Mouse (Mus musculus): ENCODE data around the gene Capsl. TPM values are rescaled to one million over a fixed set of nuclear protein-coding genes. Genes with fewer than 3 reads are reported as not detected.

Capsl gene
- polyA plus RNA-seq, 1 experiment from 2014 or later: 1.5 TPM

DNA sequence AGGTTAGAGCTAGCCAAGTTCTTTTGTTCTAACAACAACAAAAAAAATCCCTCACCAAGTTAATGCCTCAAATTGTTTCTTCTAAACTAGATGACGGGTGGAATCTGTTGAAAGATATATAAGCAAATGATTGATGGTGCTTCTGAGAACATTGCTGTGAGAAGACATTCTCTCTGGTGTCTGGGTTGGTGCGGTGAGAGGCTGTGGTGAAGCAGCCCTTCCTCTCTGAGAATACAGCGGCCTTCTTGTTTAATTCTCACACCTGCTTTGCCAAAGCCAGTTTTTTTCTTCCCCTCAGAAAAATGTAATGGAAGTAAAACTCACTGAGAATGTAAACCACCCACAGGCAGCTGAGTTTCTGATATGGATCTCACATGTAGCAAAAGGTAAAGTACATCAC is 36.3 kb downstream of the Capsl start:
- Histone ChIP-seq H3K36me3 (no peaks in the 10 kb centered on the region), H3K4me1 (no peaks in the 10 kb centered on the region), H3K9me3 (no peaks in the 10 kb centered on the region), H3K4me3 (no peak overlapping the region), H3K27ac (no peak overlapping the region), H3K9ac (no peak overlapping the region), H3K27me3 (no peaks in the 10 kb centered on the region), H3K4me2 (no peak overlapping the region)
- ATAC-seq (ENCODE audit: insufficient number of reproducible peaks, insufficient read depth, low FRiP score, low TSS enrichment, low read depth): no peak
- 76% methylated on average over 3 of the region's 3 CpGs for WGBS

DNA sequence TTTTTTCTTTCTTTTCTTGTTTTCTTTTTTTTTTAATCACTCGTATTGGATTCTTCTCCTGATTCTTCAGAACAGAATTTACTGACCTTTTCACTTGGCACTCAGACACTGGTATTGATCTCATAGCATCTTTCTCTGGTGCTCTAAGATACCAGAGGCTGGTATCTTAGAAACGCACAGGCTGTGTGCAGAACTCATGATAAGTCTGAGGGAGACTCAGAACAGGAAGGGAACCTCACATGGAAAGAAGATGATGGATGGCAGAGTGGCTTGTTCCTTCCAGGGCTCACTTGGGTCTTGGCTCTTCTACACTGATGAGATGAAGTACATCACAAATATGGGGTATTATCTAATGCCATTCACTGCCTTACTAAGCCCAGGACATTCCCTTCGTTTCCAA is 36.8 kb downstream of the Capsl start:
- no peak overlapping the region for H3K9ac ChIP-seq
- ATAC-seq (ENCODE audit: insufficient number of reproducible peaks, insufficient read depth, low FRiP score, low TSS enrichment, low read depth): no peak
- H3K4me1 ChIP-seq: no peaks in the 10 kb centered on the region
- WGBS: 72% methylated on average over 3 of the region's 3 CpGs
- no peaks in the 10 kb centered on the region for H3K27me3 ChIP-seq
- H3K4me2 ChIP-seq: no peak overlapping the region
- H3K9me3 ChIP-seq: no peaks in the 10 kb centered on the region
- H3K4me3 ChIP-seq: no peak overlapping the region
- H3K36me3 ChIP-seq: no peaks in the 10 kb centered on the region
- no peak overlapping the region for H3K27ac ChIP-seq

DNA sequence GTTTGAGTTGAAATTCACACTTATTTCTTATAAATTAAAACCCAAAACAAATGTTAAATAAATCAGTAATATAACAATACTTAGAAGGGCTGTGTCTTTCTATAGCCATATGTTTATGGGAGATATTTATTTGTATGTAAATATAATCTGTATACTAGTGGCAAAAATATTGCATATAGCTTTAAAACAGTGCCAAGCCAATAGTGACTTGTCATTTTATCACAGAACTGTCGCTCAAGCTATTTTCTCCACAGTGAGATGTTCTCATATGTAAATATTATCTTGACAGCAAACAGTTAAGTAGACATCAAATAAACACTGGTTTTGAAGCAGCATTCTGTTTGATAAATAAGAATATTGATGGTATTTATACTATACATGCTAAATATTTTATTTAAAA is 37.4 kb downstream of the Capsl start:
- ATAC-seq (ENCODE audit: insufficient number of reproducible peaks, insufficient read depth, low FRiP score, low TSS enrichment, low read depth): no peak
- WGBS: 87% methylated on average over 1 of the region's 1 CpGs
- H3K4me3 ChIP-seq: no peak overlapping the region
- no peaks in the 10 kb centered on the region for H3K27me3 ChIP-seq
- H3K4me1 ChIP-seq: no peaks in the 10 kb centered on the region
- H3K4me2 ChIP-seq: no peak overlapping the region
- no peaks in the 10 kb centered on the region for H3K36me3 ChIP-seq
- no peak overlapping the region for H3K9ac ChIP-seq
- no peak overlapping the region for H3K27ac ChIP-seq
- no peaks in the 10 kb centered on the region for H3K9me3 ChIP-seq

DNA sequence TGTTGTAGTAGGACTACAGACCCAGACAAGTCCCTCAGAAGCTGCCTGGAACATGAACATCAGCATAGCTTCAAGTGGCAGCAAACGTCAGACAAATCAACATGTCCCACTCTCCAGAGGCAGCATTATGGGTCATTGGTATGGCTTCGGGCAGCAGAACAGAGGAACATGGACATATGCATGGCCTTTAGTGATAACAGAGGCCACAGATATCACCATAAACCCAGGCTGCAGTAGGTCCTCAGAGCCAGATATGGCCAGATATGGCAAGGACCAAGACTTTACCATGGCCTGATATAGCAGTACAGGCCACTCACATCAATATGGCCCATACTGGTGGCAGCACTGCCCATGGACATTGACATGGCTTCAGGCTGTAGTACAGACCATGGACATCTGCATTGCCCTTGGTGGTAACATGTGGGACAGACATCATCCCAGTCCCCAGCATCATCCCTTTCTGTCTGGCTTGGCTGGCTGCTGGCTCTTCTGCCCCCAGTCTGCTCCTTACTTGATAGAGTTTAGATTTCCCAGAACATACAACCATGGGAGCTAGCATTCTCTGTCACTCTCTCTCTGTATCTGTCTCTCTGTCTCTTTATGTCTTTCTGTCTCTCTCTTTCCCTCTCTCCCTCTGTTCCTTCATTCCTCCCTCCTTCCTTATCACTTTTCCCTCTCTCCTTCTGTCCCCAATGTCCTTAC is 53.7 kb downstream of the Capsl start:
- 88% methylated on average over 2 of the region's 2 CpGs for WGBS
- H3K4me3 ChIP-seq: no peak overlapping the region
- no peak overlapping the region for H3K27ac ChIP-seq
- no peaks in the 10 kb centered on the region for H3K36me3 ChIP-seq
- H3K27me3 ChIP-seq: no peaks in the 10 kb centered on the region
- ATAC-seq (ENCODE audit: insufficient number of reproducible peaks, insufficient read depth, low FRiP score, low TSS enrichment, low read depth): no peak
- no peaks in the 10 kb centered on the region for H3K9me3 ChIP-seq
- H3K4me2 ChIP-seq: no peak overlapping the region
- no peaks in the 10 kb centered on the region for H3K4me1 ChIP-seq
- no peak overlapping the region for H3K9ac ChIP-seq

DNA sequence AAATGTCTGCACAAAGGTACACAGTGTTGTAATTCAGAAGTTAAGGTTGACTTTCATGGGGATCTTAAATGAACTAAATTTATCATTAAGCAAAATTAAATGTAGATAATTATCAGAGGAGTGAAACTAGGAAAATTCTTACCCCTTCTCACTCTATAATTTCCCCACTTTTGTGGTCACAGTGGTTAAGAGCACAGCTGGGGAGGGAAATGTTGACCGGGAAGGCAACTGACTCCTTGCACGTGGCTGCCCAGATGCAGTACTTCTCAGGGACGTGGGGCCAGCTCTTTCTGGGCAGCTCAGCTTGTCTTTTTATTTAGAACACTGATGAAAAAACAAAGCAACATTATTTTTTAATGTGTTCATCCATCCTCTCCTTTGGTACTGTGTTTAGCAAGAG is 56.2 kb downstream of the Capsl start:
- Histone ChIP-seq H3K27me3 (no peaks in the 10 kb centered on the region), H3K9me3 (no peaks in the 10 kb centered on the region), H3K4me1 (no peaks in the 10 kb centered on the region), H3K4me3 (no peak overlapping the region), H3K36me3 (no peaks in the 10 kb centered on the region), H3K27ac (no peak overlapping the region), H3K9ac (no peak overlapping the region), H3K4me2 (no peak overlapping the region)
- WGBS: 71% methylated on average over 3 of the region's 3 CpGs
- ATAC-seq (ENCODE audit: insufficient number of reproducible peaks, insufficient read depth, low FRiP score, low TSS enrichment, low read depth): no peak

Other genes starting within 250 kb of the Capsl start
- gene Ugt3a1, start 159.1 kb upstream of the Capsl start, polyA plus RNA-seq (2015; fragmentation: Nextera tagmentation; extraction: Ambion mirVana): not detected in 2 replicates
- gene Ugt3a2, start 100.5 kb upstream of the Capsl start, polyA plus RNA-seq (2015; fragmentation: Nextera tagmentation; extraction: Ambion mirVana): not detected in 2 replicates
- 0.29 TPM in 1 of 2 replicates, not detected in the other for gene Il7r, start 94.1 kb downstream of the Capsl start, polyA plus RNA-seq (2015; fragmentation: Nextera tagmentation; extraction: Ambion mirVana)